Mouse (Mus musculus): ENCODE data around the gene Pogz.

GRCm38 (mm10) chr3:94847382-94847781, 10.0 kb downstream of the Pogz start:
- no peak for TF ChIP-seq EP300 (IDR thresholded peaks at IDR 0.05; ENCODE audit: low read depth)
- no peak for TF ChIP-seq CTCF (IDR thresholded peaks at IDR 0.05; ENCODE audit: low read depth)
